Mouse (Mus musculus) frontal cortex, adult (tissue): Measurements from ENCODE around the gene Rab8a.

Experiments
- ATAC-seq: cut with Nextera tagmentation; 2 replicates; pipeline ENCODE4 v1.9.2; 2017; ENCODE audit warnings: mild to moderate bottlenecking, moderate library complexity, mixed read lengths; ENCODE audit not compliant: low TSS enrichment

The Rab8a gene

GRCm38 (mm10) chr8:72211846-72212245 is 50.8 kb downstream of the Rab8a start:
- ATAC-seq: no peak

- no peak for ATAC-seq
Observed at GRCm38 (mm10) chr8:72212751-72213150, 51.8 kb downstream of the Rab8a start, which contains the start of gene Cib3. Gene Cib3 (minus strand): TSS chr8:72212837.

DNA sequence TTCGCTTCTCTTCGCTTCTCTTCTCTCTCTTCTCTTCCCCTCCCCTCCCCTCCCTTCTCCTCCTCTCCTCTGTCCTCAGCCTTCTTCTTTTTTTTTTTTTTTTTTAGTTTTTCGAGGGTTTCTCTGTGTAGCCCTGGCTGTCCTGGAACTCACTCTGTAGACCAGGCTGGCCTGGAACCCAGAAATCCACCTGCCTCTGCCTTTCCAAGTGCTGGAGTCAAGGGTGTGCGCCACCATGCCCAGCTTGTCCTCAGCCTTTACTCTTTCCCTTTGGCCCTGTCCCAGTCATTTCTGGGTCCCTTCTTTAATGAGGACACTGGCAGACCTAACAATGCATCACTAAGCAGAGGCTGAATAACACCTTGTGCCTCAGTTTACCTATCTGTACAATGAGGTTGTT is 52.5 kb downstream of the Rab8a start, which contains the start of gene Gm11034:
Gm11034 (minus strand) TSS at position 101 of the 400 bp plus-strand sequence.
- ATAC-seq: no peak

- no peak for ATAC-seq
Observed at GRCm38 (mm10) chr8:72215060-72215459, 54.1 kb downstream of the Rab8a start.

- ATAC-seq: no peak
Observed at GRCm38 (mm10) chr8:72215871-72216270, 54.9 kb downstream of the Rab8a start.

GRCm38 (mm10) chr8:72218781-72219540 is 58.0 kb downstream of the Rab8a start:
- no peak for ATAC-seq

DNA sequence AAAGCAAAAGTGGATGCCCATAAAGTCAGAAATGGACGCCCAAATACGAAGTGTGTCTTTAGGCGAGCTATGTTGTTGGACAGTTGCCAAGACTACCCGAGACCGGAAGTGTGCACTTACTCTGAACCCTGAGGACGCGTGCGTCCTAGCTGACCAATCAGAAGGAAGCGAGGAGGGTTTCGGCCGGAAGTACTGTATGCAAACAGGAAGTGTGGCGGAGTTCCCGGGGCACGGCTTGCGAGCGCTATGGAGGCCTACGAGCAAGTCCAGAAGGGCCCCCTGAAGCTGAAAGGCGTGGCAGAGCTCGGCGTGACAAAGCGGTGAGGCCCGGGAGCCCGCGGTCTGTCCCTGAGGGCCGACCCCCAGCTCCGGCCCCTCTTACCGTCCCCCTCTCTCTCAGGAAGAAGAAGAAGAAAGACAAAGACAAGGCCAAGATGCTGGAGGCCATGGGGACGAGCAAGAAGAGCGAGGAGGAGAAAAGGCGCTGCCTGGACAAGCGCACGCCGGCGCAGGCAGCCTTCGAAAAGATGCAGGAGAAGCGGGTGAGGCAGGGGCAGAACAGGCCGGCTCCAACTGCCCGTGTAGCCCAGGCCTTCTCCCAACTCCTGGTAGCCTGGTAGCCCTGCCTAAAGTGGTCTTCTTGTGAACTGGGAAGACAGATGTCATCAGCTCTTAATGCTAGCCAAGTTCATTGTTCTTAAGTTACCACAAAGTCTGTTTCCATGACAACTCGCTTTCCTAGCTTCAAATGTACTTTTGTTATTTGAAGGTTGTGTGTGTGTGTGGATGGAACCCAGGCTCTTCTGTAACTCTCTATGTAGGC is 58.8 kb downstream of the Rab8a start, which contains the start of gene Fam32a:
Fam32a (plus strand) TSS at position 190 of the 823 bp plus-strand sequence.
- ATAC-seq: peak; percentile 100

DNA sequence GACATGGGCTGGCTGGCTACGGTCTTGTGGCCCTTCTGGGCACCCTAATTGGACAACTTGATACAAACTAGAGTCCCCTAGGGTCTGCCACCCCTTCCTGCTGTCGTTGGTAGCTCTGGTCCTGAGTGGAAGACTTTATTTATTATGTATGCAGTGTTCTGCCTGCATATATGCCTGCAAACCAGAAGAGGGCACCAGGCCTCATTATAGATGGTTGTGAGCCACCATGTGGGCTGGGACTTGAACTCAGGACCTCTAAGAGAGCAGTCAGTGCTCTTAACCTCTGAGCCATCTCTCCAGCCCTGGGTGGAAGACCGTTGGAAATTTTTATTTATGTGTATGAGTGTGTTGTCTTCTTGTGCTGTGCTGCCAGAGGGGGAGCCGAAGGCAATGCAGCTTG is 59.8 kb downstream of the Rab8a start:
- ATAC-seq: no peak

GRCm38 (mm10) chr8:72222656-72223055 is 61.7 kb downstream of the Rab8a start:
- ATAC-seq: no peak
